Mouse (Mus musculus) heart, adult 8-10 months (tissue): ENCODE data around the gene Aldh9a1. TPM values are rescaled to one million over a fixed set of nuclear protein-coding genes. Genes with fewer than 3 reads are reported as not detected.

ENCODE experiments used
- DNase-seq: peaks from one replicate; pipeline ENCODE4 v3.0.0; 2022; ENCODE audit warnings: low spot score
- total RNA-seq, 4 experiments: library from RNA; stranded (reverse); gene quantifications; 2 replicates each; pipeline ENCODE4 v1.2.4; 2022

Aldh9a1 gene
- total RNA-seq, 4 experiments from 2014 or later, result 15.1 to 27.6 (median 20.4) TPM

DNA sequence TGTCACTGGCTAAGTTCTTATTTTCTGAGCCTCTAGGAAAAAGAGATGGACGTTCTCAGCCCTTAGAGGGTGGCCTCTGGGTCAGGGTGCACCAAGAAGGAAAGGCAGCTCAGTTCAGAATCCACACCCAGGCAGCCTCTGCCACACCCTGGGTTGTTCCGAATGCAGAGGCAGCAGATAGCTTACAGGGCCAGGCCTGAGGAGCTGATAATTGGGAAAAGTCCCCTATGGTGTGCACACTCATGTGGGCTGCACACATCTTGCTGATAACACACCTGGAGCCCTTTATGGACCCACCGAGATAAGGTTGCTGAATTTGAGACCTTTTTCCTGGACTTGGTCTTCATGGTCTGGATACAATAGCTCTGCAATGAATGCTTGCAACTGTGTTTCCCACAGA is 34.4 kb downstream of the Aldh9a1 start:
- DNase-seq, result no peak

DNA sequence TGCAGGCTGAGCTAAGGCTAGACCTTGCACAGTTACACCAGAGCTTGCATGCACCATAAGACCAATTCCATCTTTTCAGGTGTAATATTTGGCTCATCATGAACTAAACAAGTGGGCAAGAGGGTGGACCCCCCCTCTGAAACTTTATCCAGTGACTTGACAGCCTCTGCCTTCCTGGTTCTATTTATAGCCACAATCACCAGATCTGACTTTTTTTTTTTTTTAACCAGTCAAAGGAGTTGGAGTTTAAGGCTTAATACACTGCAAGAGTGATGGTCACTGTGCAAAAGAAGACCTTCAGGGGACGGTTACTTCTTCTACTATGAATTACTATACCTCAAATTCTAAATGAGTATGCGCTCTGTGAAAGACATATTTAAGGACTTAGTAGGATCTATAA is 35.4 kb downstream of the Aldh9a1 start:
- no peak for DNase-seq

DNA sequence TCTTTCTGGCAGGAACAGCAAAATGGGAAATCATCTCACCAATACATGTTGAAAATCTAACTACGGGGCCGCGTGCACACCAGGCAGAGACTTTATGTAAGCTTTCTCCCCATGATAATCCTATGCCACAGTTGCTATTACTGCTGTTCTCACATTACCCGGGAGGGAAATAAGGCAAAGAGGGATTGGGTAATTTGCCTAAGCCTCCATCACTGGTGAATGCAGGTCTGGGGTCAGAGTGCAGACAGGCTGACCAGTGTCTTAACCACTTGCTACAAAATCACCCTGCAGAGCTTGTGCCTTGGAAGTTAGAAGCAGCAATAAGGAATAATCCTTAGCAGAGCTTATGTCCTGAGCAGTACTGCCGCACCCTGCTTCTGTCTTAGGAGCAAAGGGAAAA is 35.8 kb downstream of the Aldh9a1 start:
- DNase-seq, result no peak

DNA sequence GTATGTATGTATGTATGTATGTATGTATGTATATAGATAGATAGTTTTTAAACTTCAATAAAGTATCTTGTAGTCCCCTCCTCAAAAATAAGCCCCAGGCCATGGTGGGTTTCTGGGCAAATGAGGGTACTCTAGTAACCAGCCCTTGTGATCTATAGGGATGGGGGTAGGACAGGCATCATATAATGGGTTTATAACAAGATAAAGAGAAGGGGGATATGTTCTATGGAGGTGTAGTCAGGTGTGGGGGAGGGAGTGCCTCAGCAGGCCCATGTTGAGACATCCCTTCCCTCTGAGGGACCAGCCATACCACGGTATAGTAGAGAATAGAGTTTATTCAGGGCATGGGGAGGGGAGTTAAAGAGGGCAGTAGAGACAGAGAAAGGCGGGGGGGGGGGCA is 36.7 kb downstream of the Aldh9a1 start:
- no peak for DNase-seq

DNA sequence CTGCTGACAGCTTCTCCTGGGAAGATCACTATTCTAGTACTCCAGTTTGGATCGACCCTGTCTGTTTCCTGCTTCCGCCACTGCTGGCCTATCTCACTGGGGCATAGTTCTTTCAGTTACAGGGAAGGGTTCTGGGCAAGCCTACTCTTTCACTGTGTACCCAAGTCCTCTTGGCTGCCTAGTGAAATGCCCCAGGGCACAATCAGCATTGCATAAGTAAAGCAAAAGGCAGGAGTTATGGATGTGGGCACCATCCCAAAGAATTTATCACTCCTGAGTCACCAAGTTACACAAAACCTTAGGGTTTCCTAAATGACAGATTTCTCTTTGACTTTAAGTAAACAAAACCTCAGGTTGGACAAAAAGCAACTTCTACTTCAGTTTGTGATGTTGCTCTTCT is 37.5 kb downstream of the Aldh9a1 start:
- DNase-seq, result no peak

DNA sequence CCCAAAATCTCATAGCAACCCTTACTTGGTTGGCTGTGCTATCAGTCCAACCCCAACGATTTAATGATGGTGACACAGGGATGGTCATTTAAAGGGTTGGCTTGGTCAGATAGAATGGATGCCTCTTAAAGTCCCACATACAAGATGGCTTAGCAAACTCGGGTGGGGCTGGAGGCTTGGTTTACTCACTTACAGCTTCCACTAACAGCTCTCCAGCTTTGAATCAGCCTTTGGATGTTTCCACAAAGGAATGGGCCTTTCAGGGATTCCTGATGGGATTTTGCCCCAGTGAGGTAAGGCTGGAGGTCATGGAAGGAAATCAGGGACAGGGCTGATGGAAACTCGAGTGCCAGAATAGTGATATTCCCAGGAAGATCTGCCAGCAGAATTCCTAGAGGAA is 38.0 kb downstream of the Aldh9a1 start:
- no peak for DNase-seq

DNA sequence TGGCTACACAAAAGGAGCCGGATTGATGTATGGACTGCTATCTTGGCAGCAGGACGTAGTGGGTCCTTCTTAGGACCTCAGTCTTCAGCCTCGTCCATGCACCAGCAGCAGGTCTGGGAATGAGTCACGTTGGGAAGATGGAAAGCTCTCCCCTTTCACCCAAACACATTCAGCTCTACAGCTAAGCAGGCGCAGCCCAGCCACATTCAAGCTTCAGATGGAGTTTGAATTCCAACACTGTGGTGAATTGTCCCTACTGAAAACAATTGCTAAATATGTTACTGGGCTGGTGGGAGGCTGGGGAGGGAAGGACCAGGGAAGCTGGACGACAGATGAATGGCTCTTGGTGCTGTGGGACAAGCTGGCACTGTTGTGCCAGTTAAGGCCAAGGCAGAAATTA is 38.8 kb downstream of the Aldh9a1 start:
- DNase-seq, result no peak

DNA sequence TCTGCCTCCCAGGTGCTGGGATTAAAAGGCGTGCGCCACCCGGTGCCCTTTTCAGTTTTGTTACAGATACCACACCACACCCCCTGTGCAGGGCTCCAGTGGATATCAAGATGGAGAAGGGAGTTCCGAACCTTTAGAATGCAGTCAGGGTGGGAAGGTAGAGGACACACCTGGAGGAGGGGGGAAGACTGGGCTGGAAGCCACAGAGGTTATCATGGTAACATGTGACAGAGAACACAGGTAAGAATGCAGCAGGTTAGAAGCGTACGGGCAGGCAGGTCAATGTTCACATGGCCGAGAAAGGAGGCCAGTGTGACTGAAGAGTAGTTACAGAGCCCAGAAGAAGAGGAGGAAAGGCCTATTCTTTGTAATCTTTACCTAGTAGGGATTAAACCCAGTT is 39.8 kb downstream of the Aldh9a1 start:
- DNase-seq, result no peak

DNA sequence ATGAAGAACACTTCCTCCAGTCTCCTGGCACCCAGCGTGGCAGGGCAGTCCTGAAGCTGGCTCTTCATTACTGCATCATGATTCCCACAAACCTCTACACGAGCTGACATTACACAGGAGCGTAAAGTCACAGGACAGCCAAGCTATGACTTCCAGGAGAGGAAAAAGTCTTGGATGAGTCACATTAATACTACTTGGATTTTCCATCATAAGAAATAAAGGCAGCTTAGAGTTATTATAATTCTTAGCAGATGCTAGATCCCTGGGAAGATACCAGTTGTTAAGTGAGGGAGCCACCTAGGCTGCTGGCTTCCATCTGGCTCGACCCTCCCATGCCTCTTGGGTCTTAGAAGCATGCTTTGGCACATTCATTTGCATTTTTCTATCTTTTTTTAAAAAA is 40.6 kb downstream of the Aldh9a1 start:
- DNase-seq, result no peak

DNA sequence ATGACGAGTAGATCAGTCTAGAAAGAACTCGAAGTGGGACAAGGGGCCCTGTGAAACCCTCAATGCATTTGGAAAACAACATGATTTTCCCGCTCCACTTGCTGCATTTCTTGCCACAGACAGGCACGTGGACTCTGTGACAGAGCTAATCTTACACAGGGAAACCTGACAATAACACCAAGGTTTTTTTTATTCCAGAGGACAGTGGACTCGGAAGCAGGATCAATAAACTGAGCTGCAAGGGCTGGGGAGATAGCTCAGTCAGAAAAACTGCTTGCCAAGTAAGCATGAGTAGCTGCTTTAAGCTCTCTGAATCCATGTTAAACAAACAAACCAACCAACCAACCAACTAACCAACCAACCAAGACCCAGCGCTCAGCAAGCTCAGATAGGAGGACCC is 41.5 kb downstream of the Aldh9a1 start:
- DNase-seq, result no peak

DNA sequence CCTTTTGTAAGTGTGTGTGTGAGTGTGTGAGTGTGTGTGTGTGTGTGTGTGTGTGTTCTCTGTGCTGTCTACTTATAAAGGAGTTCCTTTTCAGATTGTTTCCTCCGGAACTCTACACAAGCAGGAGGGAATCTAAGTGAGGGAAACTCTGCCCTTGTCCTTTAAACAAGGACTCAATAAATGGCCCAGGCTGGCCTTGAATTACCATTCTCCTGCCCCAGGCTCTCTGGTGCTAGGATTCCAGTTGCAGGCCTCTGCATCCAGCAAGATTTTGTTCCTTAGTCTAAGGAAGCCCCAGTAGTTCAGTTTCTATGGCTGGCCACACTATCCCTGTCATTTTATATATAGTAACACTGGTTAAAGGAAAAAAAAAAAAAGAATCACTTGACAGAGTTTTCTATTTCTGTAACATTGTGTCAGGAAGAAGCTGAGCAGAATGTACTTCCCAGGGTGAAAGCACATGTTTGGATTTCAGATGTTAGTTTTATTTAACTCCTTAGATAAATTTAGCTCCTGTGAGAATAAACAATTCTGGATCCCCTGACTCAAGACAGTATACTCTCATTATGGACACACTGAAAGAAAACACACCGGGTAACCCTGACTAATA is 42.3 kb downstream of the Aldh9a1 start:
- DNase-seq, result peak; percentile 41

DNA sequence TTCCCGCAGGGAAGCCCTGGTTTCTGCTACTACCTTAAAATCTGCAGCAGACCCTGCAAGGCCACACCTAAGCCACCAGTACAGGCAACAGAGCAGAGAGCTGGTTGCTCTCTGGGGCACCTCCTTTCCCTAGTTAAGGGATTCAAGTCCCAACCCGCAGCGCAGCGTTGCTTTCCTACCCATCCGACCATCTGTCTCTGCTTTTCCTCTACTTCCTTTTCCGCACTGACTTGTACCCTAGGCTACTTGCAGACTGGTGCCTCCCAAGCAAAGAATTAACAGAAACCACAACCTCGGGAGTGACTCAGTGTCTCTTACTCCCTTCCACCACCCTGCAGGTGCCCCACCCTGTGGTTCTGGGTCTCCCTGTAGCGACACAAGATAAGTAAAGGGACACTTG is 42.9 kb downstream of the Aldh9a1 start:
- DNase-seq, result no peak

DNA sequence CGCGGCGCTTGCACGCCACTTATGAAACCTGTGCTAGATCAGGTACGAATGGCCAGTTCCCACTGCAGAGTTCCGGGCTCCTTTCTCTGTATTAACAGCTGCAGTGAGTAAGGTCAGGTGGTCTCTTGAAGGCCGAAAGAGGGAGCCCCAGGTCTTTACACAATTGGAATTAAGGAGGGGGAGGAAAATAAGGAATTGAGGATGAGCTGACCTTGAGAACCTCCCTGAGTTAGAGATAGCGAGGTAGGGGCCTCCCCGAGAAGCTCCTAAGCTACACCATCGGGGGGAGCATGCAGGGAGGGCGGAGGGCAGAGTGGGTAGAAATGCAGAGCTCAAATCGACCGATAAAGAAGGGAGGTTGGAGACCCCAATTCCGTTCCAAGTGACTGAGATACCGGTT is 43.5 kb downstream of the Aldh9a1 start:
- no peak for DNase-seq

DNA sequence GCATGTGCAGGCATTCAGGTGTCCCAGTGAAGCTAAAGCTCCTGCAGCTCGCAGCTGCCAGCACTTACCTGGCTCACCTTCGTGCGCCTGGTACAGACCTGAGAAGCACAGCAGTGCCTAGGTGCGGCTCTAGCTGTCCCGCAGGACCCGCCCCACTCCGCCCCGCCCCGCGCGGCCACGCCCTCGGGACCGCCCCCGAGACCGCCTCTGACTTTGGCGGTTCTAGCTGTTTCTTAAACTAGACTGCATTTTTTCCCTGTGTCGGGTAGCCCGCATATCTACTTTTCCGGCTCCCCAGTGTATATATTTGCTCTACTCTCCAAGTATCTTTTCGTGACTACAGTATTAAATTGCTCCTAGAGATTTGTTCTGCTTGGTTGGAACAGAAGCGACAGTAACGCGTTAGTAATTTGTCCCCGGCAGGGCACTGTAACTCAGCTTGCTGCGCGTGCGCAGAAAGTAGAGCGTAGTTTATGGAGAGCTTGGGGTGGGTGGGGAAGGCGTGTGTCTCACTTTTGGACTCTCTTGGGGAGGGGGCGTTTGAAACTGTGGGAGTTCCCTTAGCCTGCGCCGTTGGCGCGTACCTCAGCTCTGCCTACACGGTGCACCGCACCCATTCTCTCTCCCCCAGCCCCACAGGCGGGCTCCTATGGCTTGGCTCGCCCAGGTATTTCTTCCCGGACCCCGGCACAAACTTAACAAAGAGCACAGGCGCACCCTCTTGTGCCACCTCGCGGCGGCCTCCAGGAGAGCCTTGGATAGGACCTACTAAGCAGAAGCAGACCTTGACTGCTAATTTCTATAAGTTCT is 44.1 kb downstream of the Aldh9a1 start, which contains the start of gene Mgst3:
Gene Mgst3, minus strand, starts transcription at position 159 of the 810 bp plus-strand sequence.
- peak; percentile 97 for DNase-seq

DNA sequence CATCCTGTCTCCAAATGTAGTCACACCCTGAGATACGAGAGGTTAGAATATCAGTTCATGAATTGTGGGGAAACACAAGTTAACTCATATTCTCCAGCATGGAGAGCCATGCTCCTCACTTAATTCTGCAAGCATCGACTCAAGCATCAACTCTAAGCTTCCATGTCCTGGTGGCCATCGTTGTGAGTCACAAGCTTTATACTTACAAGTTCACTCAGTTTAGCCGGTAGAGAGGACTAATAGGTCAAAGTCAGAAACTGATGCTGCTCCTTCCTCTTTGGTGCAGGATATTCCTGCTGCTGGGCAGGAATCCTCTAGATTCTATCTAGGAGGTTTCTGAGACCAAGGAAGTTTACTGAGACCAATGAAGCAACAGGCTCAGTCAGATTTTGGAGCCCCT is 55.4 kb downstream of the Aldh9a1 start:
- no peak for DNase-seq

DNA sequence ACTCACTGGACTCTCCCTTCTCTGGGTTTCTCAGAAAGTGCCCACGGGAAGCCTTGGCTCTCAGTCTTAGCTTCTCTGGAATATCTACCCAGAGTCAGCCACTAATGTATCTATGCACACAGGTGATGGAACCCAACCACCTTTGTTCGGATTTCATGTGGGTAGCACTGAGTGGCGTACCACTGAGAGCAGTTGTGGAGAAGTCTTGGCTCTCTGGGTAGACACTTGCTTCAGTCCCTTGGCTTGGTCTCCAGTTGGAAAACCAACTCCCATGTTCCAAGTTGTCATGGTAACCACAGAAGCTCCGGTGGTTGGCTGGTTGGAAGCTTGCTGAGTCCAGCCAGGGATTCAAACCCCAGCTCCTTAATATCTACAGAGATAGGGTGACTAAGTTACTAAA is 59.8 kb downstream of the Aldh9a1 start:
- no peak for DNase-seq

DNA sequence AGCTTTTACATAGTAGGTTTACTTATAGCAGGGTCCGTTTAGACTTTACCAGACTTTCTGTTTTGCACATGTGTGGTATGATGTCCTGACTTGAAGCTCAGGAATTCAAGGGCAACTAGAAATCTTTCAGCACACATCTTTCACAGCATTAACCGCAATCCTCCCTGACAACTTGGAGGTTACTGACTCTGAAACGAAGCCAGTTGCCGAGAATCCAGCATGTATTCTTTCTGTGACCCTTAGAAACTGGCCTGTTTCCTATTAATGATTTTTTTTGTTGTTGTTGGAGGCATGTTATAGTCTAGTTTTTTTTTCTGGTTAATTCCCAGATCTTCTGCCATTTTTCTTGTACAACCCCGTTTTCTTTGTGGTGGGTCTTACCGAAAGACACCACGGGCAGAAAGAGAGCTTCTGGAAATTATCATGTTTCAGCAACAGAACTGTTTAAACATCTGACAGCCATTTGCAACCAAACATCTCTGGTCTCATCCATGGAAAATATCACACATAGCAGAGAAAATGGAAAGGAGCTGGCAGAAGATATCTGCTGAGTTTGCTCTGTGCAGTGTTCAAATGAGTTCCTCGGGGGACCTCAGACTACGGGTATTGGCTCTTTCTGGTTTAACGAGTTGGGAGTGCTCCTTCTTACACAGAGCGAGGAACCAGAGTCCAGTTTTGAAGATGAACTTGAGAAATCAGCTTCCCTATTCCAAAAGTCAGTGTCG is 62.4 kb downstream of the Aldh9a1 start:
- DNase-seq, result no peak

DNA sequence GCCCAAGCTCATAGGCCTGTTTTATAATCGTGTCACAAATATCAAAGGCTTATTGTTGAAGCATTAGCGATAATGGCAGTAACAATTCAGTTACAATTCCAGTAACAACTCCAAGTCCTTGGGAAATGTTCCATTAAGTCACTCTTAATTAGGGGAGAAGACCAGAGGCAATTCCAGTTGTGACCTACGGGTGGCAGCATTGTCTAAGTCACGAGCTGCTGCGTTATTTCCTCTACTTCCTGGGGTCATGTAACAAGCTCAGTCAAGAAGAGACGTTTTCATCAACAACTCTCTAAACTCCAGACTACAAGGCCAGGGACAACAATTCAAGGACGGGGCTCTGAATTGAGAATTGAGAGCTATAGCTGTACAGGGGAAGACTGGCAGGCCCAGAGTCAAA is 65.1 kb downstream of the Aldh9a1 start:
- peak; percentile 74 for DNase-seq
